Mouse (Mus musculus) thymus, postnatal 0 days (tissue): ENCODE results near the gene Nudcd3. TPM values are rescaled to one million over a fixed set of nuclear protein-coding genes. Genes with fewer than 3 reads are reported as not detected.

Experiments used
- DNase-seq: peaks from one replicate; pipeline ENCODE4 v3.0.0-alpha.2; 2015; ENCODE audit warnings: low spot score
- polyA plus RNA-seq: library from polyadenylated mRNA; unstranded; fragments of >200 nt; fragmentation: Nextera tagmentation; extraction: Ambion mirVana; gene quantifications from 2 replicates; pipeline ENCODE4 v1.2.1, GENCODE M21; 2015

Nudcd3 gene
- 33.5 and 37.7 TPM in 2 replicates for polyA plus RNA-seq

DNA sequence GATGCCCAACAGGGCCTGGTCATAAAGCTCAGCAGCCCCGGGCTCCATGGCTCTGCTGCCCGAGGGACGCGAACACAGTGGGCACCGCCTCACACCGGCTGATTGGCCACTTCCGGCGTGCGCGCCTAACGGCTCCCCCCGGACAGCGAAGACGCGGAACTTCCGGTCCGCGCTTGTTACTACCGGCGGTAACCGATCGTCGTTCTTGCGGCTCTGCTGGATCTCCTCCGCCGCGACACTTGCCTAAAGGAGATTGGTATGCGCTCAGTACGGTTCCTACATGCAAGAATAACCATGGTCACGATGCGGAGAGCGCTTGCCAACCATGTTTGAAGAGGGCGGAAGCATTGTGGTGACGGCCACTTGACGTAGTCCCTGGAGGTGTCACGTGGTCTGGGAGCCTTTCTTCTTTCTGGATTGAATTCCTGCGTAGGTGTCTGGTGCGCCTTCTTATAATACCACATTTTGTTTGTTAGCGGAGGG lies at the start of gene Nudcd3:
Gene Nudcd3, minus strand, starts transcription at position 329 of the 483 bp plus-strand sequence.
- DNase-seq, result peak; percentile 88

DNA sequence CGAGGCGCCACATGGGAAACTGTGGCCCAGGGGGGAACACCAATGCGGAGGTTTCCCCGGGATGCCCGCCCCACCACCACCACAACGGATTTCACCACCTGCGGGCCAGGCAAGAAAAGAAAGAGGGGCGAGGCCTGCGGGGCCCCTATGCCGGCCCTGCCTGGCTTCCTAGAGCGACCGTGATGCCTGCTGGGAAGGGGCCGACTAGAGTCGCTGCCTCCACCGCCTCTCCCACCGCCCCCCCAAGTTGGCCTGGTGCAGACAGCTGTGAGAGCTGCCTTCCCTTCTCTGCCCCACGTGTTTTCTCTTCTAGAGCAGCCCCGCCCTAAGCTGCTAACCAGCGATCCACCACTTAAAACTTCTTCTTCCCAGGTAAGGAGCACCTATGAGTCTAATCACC lies 44.5 kb upstream of the Nudcd3 start:
- peak; percentile 12 for DNase-seq

DNA sequence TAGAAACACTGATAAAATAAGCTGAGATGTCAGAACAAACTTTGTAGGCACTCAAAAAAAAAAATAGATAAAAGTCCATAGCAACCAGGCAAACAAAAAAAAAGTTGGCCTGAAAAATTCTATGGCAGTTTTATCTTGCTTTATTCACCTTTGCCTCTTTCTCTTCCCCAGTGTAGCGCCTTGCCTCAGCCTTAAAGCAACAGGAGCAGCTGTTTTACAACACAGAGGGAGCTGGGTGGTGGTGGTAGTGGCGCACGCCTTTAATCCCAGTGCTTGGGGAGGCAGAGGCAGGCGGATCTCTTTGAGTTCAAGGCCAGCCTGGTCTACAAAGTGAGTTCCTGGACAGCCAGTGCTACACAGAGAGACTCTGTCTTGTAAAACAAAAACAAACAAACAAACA lies 32.8 kb upstream of the Nudcd3 start:
- no peak for DNase-seq

DNA sequence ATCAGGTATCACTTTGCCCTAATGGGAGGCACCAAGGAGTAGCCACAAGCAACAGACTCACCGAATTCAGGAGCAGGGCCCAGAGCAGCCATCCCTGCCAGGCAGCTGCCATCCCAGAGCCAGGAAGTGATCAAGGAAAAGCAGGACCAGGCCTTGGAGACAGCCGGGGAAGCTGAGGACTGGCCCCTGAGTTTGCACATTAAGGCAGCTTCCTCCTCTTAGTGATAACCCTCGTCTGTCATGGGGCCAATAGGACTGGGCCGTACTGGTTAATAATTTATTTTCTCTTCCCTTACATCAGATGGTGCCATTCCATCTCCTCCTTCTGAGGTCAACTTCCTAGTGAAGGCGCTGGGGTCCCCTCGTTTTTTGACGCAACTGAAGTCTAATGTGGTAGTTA lies 29.8 kb upstream of the Nudcd3 start, which contains the start of gene Npc1l1:
Gene Npc1l1, minus strand, starts transcription at position 132 of the 400 bp plus-strand sequence.
- no peak for DNase-seq

DNA sequence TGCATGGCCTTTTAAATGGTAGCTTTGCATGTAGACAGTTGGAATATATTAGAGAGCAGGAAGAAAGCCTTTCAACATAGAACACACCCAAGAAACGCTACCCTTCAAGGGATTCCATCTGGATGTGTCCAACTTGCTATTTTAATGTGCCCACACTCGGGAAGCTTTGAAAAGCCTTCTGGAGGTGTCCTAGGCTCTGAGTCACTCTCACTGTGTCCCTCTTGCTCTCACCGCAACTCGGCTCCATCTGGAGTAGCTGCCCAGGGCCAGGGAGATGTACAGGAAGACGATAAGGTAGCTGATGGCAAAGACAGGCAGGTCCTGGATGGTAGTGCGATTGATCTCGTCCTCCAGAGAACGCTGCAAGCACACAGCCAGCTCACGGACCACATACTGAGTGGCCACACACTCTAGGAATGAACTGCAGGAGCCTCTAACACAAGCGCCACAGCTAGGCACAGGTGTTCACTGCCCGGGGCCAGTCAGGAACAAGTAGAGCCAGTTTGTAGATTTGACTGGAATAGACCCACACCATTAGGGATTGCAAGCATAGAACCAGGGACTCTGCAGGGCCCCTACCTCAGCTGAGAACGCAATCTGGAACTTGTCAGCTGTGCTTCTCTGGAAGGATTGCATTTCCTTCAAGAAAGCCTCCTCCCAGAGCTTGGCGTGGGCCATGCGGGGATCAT lies 24.5 kb upstream of the Nudcd3 start:
- DNase-seq, result no peak

DNA sequence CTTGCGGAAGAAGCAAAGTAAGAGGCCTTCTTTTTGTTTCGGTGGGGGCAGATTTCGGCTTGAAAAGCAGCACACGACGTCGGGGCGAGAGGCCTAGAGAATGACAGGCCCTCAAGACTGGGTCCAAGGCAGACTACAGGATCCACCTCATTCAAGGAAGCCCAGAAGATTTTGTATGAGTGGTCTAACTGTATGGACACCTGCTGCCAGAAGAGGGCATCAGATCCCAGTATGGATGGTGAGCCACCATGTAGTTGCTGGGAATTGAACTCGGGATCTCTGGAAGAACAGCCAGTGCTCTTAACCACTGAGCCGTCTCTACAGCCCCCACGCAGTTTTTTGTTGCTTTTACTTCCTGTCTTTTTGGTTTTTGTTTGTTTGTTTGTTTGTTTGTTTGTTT lies 22.0 kb upstream of the Nudcd3 start:
- DNase-seq, result no peak

DNA sequence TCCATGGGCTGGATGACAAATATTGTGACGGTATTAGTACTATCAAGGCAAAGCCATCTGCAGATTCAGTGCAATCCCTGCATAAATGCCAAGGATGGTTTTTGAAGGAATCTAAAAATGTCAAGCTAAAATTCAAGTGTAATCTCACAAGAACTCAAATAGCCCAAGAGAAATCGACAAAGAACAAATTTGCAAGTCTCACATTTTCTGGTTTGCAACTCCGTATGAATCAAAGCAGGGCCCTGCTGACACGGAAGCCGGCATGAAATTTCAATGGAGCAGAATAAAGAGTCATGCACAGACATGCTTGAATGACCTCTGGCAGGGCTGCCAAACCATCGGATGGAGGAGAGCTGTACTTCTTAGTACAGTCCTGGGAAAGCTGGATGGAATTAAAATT lies 19.8 kb upstream of the Nudcd3 start:
- no peak for DNase-seq

DNA sequence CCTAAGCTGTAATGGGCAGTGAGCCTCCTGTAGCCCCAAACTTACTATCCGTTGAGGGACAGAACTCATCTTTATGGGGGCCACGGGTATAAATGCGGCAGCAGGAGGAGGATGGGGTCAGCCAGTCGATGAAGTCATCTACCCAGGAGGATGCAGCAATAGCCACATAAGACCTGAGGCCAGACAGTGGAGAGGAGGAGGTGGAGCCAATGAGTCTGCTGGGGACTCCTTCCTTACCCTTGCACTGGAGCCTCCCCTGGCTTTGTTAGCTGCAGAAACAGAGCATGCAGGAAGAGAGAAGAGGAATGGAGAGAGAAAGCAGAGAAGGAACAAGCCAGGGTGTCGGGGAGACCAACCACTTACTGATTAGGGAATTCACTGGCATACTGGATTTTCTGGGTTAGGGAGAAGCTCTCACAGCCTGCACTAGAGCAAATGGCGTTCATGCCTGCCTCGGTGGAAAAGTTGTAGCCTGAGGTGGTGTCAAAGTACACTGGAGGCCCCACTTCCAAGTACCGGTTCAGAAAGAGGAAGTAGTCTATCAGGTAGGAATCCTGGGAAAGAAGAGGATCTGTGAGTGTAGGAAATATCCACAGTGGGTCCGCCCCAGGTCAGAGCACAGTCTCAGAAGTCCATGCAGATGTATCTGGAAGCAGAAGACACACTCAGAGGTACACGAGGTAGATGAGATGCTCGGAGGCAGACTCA lies 18.1 kb upstream of the Nudcd3 start:
- DNase-seq, result no peak

DNA sequence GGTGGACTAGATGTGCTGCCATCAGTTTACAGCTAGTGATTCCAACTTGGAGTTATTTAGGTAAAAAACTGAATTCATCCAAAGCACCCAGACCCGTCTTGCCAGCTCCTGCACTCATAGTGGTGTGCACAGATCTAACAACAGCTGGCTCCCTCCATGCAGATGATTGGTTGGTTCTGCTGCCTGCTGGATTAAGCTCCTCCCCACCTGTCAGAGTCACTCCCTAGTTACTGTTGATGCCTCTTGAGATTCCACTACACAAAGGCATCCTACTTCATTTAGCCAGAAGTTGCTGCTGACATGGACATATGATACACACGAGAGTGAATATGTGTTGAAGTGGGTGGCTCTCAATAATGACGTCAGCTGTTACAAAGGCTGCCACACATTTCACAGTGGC lies 16.6 kb upstream of the Nudcd3 start:
- DNase-seq, result no peak

DNA sequence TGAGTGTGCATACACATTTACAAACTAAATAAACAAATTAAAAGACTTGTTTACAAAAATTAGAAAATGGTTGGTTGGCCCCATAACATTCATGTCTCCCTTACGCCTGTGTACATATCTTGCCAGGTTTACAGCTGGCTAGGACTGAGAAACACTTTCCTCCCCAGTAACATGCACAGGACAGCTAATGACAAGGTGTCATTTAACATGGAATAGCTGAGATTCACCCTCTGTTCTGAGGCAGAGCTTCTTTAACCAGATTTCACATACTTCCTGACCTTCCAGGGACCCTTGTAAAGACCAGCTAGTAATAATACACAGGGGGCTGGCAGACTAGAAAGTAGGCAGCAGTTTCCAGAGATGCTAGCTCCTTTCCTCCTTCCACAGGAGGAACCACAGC lies 7.9 kb upstream of the Nudcd3 start:
- DNase-seq, result no peak

DNA sequence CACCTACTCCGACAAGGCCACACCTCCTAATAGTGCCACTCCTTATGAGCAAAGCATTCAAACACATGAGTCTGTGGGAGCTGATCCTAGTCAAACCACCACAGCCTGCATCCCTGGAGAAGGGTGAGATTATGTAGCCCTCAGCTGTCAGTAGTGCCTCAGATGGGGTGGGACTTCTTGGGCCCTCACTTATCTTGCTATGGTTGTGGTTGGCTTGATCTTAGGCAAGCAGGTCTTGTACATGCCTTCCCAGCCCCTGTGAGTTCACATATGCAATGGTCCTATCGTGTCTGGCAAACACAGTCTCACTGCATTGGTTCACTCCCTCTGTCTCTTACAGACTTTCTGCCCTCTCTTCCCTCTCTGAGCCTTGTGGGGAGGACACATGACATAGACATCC lies 6.9 kb upstream of the Nudcd3 start:
- no peak for DNase-seq

DNA sequence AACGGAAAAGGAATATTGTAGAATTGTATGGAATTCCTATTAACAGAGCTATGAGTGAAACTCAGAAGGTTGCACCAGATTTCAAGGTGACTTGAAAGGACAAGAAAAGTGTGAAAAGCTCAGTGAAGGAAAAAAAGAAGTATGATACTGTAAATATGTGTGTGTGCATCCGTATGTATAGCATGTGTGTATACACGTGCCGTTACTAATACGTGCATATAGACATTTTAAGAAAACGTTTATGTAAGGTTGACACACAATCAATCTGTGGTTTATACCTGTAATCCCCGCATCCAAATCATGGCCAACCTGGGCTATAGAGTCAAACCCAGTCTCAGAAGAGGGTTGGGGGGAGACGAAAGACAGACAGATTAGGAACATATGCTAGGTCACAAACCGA lies 355 bp upstream of the Nudcd3 start:
- DNase-seq, result no peak

DNA sequence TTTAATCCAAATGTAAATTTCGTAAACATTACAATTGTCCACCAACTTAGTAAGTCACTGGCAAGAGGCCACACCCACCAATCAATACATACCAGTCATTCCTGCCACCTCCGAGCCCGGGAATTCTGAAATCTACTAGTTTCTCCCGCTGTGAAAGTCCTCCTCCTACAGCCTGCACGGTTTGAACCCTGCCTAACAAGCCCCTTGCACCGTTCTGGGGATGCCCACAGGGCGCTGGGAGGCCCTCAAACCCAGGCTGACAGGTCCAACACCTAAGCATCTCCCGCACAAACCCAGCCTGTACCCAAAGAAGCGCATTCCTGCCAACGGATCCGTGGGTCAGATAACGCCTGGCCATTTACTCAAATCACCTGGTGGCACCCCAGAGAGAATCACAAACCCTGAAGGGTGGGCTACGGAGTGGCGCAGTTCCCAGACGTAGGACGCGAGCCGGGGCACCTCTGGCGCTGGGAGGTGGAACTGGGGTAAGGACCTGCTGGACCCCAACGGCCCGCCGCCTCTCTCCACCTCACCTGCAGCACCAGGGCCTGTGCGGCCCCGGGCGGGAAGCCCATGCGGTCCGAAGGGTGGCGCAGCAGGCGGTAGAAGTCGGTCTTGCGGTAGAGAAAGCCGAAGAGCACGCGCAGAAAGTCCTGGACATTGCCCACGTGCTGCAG lies 667 bp downstream of the Nudcd3 start, which contains the start of gene A730071L15Rik:
Gene A730071L15Rik, plus strand, starts transcription at position 620 of the 677 bp plus-strand sequence.
- no peak for DNase-seq

DNA sequence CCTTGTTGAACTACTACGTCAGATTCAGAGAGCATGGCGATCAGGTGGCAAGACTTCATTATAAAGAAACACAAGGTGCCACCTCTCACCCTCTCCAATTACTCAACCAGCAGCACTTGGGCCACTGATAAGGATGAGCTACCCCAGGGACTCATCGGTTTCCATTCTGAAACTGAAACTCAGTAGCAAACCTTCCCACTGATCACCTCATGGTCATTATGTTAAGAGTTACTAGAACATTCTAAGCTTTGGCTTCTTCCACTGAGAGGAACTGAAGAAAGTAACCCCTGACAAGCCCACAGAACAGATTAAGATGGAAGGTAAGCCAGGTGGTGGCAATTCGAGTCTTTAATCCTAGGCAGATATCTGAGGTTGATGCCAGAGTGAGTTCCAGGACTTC lies 1.8 kb downstream of the Nudcd3 start:
- DNase-seq, result no peak

DNA sequence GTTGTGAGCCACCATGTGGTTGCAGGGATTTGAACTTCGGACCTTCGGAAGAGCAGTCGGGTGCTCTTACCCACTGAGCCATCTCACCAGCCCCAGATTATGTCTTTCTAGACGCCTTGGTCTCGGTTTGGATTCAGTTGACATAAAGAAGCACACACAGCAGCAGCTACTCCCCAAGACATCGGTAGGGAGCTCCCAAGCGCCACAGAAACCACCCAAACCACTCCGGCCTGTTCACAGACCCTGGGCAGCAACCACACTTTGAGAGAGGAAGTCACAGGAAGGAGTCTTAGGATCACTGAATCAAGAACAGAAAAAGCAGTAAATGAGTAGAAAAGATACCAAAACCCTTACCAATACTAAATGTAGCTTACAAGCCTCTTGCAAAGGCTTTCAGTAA lies 3.4 kb downstream of the Nudcd3 start:
- no peak for DNase-seq

DNA sequence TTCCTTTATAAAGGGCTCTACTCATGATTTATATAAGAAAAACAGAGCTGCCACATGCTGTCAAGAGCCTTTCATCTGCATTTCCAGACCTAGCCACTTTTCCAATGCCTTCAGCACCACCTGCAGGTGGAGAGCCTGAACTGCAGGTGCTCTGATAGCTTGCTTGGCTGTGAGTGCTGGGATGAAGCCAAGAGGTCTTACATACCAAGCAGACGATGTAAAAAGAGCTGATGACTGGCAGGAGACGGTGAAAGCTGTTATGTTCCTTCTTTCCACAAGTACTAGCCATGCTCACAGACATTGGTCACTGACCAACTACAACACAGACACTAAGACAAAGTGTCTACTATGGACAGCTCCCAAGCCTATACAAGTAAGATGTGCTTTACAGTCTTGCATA lies 12.3 kb downstream of the Nudcd3 start:
- DNase-seq, result peak; percentile 91

DNA sequence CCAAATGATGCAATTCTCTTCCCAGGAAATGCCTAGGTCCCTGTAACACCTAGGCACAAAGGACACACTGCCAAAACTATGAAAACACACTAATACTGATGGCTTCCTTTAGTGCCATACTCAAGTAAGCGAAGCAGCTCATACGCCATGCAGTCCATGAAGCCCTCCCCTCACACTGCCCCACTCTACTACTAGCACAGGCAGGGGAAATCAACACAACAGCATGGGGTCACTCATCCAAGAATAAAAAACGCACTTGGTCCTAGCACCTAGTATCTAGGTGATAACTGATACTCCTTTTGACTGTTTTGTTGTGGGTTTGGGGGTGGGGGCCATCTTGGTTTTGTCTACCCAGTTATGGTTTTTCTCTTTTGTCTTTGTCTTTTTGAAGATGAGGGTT lies 12.8 kb downstream of the Nudcd3 start:
- DNase-seq, result no peak

DNA sequence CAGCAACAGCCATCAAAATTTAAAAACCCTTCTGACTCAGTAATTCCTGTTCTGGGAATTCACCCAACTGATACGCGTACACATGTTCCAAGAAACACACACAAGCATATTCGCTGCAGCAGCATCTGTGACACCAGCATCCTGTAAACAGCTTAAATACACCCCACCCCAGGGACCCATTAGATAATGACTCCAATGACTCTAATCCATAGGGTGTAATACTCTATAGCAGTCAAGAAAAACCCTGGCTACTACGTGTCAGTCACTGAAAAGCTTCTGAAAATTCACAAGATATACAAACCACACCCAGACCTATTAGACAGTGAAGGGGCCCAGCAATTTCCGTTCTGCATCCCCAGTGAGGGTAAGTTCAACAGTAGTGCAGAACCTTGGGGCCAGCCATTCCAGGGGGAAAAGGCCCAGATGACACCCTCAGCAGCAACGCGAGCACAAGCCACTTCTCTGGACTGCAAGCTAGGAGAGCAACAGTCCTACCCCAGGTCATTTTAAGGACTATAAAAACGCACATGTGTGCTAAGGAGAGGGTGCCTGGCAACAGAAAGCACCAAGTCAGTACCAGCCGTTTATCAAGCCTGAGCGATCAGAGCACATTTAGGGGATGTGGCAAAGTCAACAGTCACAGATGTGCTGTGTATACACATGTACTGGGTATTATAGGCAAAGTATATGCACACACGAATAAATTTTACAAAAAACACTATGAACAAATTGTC lies 15.8 kb downstream of the Nudcd3 start:
- DNase-seq, result peak; percentile 70

DNA sequence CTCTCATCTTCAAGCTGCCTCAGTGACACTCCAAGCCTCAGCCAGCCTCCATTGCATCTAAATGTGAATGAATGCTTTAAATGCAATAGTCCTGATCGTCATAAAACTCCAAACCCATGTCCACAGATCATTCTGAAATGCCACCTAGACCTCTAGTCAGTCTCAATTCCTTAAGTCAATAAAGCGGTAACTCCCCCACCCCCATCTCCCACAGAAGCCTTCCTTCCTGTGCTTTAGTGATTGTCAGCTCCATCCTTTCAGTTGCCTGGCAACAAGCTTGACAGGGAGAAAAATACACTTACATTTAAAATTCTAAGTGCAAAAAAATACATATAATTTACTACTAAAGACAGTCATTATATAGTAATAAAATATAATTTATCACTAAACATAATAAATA lies 17.0 kb downstream of the Nudcd3 start:
- DNase-seq, result no peak

DNA sequence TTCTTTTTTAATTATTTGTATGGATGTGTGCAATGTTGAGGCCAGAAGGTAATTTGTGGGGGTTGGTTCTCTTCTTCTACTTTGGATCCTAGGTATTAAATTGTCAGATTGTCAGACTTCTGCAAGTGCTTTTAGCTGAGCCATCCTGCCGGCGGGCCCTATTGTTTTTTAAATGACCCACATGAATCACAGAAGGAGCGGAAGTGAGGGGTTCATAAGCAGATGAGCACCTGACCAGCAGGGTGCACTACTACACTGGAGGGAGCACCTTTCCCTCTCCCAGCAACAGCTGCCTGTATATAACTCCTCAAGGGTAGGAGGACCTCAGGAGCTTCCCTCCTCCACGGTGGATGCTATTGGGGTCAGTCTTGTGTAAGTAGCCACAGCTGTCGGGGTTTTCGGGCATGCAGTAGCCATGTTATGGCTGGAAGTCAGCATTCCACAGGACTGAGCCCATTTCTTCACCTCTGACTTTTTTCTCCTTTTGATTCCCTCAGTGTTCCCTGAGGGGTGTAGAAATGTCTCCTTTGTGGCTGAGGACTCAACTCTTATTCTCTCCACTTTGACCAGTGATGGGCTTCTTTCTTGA lies 19.3 kb downstream of the Nudcd3 start:
- DNase-seq, result peak; percentile 71

DNA sequence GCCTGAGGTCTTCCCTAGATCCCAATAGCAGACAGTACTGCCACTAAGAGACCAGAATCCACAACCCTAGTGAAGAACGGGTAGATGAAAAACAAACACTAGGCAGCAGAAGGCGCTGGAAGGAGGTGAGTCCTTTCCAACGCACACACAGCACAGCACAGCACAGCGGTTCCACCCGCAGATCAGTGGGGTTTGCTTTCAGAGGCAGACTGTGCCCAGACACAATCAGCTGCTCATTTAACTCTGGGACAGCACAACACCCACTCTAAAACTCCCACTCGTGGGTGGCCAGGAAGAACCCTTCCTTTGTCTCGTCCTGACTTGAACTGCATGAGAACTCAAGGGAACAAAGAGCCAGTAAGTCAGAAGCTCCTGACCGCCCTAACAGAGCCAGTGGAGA lies 21.0 kb downstream of the Nudcd3 start:
- DNase-seq, result peak; percentile 49
